Mouse (Mus musculus): ENCODE results near the gene Ulk2. TPM values are rescaled to one million over a fixed set of nuclear protein-coding genes. Genes with fewer than 3 reads are reported as not detected.

Gene Ulk2
- 64.7 TPM for polyA plus RNA-seq (2014; fragmentation: Illumina TruSeq; extraction: RNeasy Lipid Tissue Mini Kit (QIAGEN cat#74804))

GRCm38 (mm10) chr11:61854988-61855411, at the start of gene Ulk2:
TSS of gene Ulk2 (minus strand) at chr11:61855073.

GRCm38 (mm10) chr11:61761584-61762407, 93.1 kb downstream of the Ulk2 start, which contains the start of gene Prpsap2:
TSS of gene Prpsap2 (minus strand) at chr11:61762088.

Other genes starting within 250 kb of the Ulk2 start
- not detected for gene Grap, start 201.8 kb downstream of the Ulk2 start, polyA plus RNA-seq (2014; fragmentation: Illumina TruSeq; extraction: RNeasy Lipid Tissue Mini Kit (QIAGEN cat#74804))
- gene Fam83g, start 171.0 kb downstream of the Ulk2 start, polyA plus RNA-seq (2014; fragmentation: Illumina TruSeq; extraction: RNeasy Lipid Tissue Mini Kit (QIAGEN cat#74804)): 0.26 TPM
- gene Slc5a10, start 134.2 kb downstream of the Ulk2 start, polyA plus RNA-seq (2014; fragmentation: Illumina TruSeq; extraction: RNeasy Lipid Tissue Mini Kit (QIAGEN cat#74804)): not detected
- 64.8 TPM for gene Prpsap2, start 93.0 kb downstream of the Ulk2 start, polyA plus RNA-seq (2014; fragmentation: Illumina TruSeq; extraction: RNeasy Lipid Tissue Mini Kit (QIAGEN cat#74804))
- 37.0 TPM for gene Akap10, start 75.2 kb upstream of the Ulk2 start, polyA plus RNA-seq (2014; fragmentation: Illumina TruSeq; extraction: RNeasy Lipid Tissue Mini Kit (QIAGEN cat#74804))
- gene Specc1, start 101.7 kb upstream of the Ulk2 start, polyA plus RNA-seq (2014; fragmentation: Illumina TruSeq; extraction: RNeasy Lipid Tissue Mini Kit (QIAGEN cat#74804)): 6.2 TPM